Comparison of ENCODE assay signal across 17 mouse cellular contexts in the genomic region with DNA sequence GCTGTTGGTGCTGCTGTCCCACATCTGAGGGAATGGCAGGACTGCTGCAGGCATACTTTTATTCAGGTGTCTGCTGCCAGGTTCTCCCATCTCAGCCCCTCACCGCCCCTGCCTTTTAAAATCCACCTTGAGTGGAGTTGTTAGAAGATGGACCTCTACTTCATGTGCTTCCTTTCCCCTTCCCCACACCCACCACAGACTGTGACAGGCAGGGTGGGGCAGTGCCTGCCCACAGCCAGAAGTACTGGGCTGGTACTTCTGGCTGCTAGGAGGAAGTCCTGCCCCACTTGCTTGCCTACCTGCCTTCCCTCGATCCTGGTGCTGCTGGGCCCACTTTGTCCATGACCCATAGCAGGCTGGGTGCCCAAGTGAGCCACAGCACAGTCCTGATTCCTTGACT. TPM values are rescaled to one million over a fixed set of nuclear protein-coding genes. Genes with fewer than 3 reads are reported as not detected.
"Had no signal": no experiment of that assay in that cellular context is flagged by ENCODE, and none has a peak within 500 bp of the region (broad histone marks: within the 10 kb centered on the region; RNA-seq: fewer than 3 reads in every experiment).

No protein-coding gene starts in this region.

RNA-seq across cellular contexts. Expression of gene Clec2g, which starts 27.9 kb away (rescaled TPM):
- total RNA-seq: layer of hippocampus, postnatal 10 days had no signal
- polyA plus RNA-seq: heart, adult 2 months; heart, embryonic 11.5 days; heart, embryonic 13.5 days; heart, embryonic 15.5 days; heart, postnatal 0 days; hindbrain, embryonic 10.5 days; hindbrain, embryonic 12.5 days; hindbrain, embryonic 14.5 days; hindbrain, embryonic 16.5 days; intestine, embryonic 15.5 days; intestine, postnatal 0 days; kidney, embryonic 14.5 days; kidney, embryonic 16.5 days; limb, embryonic 10.5 days; limb, embryonic 12.5 days; liver, embryonic 11.5 days had no signal
